Mouse (Mus musculus) adrenal gland, postnatal 10 days (tissue): ENCODE results near the gene Ntn1. TPM values are rescaled to one million over a fixed set of nuclear protein-coding genes. Genes with fewer than 3 reads are reported as not detected.

Source experiments
- DNase-seq: peaks from one replicate; pipeline ENCODE4 v3.0.0; 2021; ENCODE audit warnings: mixed read lengths
- total RNA-seq, 2 experiments: library from RNA; stranded (reverse); gene quantifications; 2 replicates each; pipeline ENCODE4 v1.2.3; 2021

The Ntn1 gene
- total RNA-seq, 2 experiments from 2014 or later = 11.0 TPM

DNA sequence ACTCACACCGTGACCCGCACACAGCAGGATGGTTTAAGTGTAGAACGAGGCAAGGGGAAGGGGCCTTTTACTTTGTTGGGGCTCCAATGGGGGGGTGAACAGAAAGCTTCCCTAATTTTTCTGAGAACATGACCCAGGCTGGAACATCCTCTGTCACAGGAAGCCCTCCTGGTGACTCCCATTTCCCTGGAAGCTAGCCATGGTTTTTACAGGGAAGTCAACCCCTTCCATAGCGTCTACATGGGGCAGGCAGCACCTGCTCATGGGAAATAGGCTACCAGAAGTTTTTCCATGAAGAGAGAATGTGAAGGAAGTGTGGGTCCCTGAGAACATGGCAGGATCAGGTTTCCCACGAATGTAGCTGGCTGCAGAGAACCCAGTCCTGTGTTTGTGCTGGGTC is 136.3 kb downstream of the Ntn1 start:
- no peak for DNase-seq

DNA sequence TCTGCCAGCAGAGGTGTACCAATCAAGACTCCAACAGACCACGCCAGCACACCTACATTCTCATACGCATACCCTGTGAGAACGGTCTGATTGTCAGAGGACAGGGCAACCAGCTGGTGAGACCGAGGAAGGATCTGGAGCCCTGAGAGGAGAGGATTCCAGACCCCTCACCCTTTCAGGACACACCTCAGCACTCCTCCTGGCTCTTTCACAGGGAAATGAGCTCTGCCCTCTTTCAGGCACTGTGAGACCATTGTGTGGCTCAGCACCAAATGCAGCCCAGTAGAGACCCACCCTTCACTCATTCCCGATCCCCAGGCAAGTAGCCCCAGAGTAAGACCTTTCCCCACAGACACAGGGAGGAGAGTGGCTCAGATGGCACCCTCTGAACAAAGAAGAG is 137.5 kb downstream of the Ntn1 start:
- no peak for DNase-seq

DNA sequence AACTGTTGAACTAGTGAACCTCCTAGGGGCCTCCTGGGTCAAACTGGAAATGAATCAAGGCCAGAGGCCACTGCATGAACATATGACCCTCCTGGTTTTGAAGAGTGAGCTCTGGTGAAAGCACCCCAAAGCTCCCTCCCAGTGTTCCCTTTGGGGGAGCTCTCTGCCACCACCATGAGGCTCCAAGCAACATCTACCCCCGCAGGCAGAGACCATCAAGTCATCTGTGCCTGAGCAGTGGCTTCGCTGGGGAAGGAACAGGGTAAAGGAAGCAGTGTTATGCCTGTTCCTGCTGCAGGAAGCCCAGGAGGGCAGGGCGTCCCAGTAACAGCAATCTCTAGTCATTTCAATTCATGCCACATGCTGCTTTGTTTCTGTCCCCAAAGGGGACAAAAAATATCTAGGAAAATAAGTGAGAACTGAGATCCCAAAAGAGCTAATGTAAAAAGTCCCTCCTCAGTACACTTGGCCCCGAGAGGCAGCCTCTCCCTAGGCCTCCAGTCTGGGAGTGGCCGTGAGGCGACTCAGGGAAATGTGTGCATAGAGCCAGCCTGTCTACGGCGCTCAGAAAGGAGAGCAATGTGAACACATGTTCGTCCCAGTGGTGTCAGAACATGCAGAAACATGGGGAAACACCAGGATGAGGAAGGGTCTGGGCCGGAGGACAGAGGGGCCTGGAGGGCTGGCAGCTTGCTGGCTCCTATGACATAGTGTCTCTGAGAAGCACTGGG is 139.3 kb downstream of the Ntn1 start:
- DNase-seq = no peak

DNA sequence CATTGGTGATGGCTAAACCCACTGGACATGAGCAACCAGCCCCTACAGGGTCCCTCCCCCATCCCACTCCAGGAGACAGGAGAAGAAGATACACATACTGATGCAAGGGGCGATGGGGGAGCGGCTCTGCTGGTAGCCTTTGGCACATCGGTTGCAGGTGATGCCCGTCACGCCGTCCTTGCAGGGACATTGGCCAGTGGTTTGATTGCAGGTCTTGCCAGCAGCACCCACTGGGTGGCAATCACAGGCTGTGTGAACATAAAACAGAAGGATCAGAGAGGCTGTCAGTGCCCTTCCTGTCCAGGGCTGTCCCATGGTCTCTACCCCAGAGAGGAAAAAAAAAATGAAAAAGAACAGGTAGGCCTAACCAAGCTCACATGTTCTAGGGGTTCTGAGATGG is 140.2 kb downstream of the Ntn1 start:
- DNase-seq = no peak

DNA sequence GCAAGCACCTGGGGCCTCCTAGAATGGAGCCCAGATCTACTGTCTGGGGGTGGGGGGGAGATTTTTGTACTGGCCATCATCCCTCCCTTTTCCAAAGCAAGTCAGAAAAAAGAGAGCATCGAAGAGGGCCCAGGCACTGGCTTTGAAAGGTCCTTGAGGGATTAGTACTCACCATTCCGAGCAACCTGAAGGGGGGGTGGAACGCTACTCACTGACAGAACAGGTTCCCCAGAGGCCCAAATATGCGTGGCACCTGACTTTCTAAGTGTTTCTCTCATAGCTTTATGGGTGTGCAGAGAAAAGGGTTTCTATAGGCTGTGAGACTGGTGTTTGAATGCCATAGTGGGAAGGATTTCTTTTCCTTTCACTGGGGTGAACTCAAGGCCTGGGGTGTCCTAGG is 142.1 kb downstream of the Ntn1 start:
- no peak for DNase-seq

DNA sequence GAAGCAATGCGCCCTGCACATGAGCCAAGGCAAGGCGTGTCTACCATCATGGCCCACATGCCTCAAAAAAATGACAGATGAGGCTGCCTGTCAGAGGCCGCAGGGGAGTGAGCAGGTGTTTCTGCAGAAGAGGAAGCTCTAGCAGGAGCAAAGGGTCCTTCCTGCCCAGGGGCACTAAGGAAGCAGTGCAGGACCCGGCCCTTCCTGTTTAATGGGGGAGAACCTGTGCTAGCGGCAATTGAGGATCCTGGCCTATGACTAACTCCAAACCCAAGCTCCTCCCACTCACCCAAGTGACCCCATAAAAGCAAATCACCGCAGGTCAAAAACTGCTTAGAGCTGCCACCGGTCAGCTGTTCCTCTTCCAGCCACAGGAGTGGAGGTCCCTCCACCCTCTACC is 147.1 kb downstream of the Ntn1 start:
- DNase-seq = no peak

DNA sequence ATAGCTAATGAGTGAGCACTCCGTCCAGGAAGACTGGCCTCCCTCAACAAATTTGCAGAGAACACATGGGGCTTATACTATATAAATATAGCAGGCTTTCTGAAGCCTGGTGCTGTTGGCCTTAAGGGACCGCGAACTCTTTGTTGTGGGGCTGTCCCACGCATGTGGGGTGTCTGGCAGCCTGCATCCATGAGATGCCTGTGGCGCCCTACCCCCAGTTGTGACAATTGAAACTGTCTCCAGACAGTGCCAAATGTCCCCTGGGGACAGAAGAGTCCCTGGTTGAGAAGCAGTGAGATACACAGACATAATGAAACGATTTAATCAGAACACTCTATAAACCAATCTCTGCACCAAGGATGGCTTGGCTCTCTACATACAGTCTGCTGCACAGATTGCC is 150.5 kb downstream of the Ntn1 start:
- DNase-seq = no peak

DNA sequence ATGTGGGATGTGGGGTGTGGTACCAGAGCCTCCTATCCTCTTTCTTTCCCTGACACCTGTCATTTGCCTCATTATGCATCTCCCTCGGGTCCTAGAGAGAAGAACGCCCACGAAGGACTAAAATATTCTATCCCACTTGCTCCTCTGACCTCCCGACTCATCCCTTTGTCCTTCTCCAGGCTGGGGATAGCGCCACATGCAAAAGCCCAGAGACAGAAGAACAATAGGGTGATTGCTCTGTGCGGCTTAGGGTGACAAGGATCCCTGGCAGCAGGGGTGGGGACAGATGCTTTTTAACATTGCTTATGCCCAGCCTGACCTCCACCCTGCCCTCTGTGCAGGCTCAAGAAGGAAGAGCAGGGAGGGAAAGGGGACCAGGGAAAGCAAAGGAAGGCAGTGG is 152.7 kb downstream of the Ntn1 start:
- no peak for DNase-seq

DNA sequence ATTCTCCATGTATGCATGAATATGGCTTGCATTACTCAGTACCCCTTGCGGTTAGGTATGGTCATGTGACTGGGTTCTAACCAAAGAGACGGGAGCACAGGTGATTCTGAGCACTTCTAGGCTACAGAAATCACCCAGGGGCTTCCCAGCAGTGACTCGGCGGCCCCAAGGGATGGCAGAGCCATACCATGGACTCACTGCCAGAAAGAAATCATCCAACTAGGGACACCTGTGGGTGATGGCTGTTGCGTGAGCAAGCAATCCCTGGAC is 155.7 kb downstream of the Ntn1 start:
- no peak for DNase-seq

DNA sequence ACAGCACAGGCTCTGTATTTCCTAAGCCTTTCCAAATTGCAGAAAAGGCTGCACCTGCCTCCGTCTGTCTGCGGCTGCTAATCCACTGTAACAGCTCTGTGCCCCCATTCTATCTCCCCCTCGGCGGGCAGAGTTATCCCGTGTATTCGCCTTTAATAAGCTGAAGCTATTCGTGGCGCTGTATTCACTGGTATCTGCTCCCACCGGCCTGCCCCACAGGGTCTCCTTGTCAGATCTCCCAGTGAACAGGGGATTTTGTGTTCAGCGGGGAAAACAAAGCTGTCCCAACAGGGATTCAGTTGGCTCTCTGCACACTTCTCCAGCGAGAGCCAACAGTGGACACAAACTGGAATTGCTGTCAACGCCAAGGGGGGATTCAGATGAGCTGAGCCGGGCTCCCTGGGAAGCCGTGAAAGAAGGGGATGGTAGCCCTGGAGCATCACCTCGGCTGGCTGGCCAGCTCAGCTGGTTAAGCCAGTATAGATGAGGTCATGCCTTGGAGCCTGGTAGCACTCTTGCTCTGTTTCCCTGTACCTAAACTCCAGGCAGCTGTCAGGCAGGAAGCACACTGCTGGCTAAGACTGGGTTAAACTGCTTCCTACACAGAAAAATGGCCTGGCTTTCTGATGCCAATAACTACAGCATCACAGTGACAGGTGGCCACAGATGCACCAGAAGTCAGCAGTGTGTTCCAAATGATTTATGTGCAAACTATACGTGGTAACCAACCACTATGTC is 156.2 kb downstream of the Ntn1 start:
- DNase-seq = no peak

DNA sequence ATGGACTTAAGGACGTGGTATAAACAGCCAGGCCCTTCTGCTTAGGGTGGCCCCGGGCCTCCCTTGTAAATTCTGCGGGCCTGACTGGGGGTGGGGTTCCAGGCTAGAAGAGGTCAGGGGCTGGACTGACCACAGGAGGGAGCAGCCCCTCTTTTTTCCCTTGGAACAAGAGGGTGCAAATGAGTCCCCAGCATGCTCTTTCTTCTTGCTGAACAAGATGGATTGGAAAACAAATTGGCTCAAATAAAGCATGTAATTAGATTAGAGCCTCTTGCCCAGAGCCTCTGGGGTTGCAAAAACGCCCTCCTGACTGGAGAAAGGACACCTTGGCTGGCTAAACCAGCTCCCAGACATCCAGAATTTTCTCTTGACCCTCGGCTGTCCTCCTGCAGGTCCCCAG is 160.9 kb downstream of the Ntn1 start:
- no peak for DNase-seq

DNA sequence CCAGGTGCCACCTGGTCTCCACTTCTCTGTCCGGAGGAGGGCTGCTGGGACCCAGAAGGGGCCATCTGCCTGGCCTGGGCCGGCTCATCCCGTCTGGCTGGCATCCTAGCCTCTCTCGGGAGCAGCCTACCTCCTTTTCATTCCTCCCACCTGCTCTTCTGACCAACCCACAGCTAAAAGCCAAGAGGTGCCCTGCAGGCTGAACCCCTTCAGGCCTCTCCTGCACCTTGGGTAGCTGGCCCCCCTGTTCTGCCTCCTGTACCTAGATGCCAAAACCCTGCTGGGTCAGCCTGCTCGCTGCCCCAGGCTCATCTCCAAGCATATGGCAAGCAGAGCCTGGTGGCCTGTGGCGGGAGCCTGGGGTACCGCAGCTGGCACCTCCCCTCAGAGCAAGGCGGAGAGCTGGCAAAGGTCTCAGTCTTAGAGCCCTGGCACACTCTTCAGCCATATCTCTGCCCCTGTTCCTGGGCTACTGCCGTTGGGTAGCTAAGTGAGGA is 167.1 kb downstream of the Ntn1 start:
- no peak for DNase-seq

DNA sequence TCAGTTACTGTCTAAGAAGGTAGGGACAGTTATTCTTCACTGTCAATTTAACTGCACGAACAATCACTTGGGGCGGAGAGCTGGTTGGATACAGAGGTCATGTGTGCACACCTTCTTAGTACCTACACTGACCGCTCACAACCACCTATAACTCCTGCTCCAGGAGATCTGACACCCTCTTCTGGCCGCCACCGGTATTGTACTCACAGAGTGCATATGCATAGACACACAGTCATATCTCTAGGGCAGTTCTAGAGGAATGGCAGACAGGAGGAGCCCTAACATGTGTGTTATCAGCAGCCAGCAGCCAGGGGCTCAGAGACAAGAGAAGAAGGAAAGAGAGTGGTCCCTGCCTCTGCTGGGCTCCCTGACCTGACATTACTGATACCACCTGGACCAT is 169.1 kb downstream of the Ntn1 start:
- DNase-seq = no peak

DNA sequence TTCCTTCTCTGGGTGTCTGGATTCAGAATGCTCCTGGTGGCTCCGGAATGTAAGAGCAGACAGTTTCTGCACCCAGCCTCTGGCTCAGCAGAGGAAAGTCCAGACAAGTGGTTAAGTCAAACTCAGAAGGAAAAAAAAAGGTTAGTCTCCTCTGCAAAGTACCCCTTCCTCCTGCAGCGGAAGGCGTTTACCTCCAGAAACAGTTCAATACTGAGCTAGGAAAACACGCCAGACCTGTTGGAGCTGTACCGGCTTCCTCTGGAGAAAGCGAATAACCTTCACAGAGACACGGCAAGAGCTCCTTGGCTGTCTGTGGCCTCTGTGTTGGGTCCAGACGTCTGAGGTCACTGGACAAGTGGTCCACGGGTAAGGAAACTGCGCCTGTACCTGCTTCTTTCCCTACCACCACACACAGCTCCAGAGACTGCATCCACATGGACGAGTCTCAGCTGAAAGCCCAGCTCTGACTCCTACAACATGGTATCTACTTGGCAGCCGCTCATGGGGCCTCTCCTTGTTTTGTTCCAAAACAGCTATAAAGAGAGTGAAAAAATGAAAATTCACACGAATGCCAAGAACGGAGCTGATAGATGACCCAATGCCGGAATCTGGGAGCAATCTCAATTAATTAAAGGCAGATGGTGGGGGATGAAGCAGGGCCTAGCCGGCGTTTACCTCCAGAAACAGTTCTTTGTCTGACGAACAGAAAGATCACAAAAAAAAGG is 171.5 kb downstream of the Ntn1 start:
- no peak for DNase-seq

DNA sequence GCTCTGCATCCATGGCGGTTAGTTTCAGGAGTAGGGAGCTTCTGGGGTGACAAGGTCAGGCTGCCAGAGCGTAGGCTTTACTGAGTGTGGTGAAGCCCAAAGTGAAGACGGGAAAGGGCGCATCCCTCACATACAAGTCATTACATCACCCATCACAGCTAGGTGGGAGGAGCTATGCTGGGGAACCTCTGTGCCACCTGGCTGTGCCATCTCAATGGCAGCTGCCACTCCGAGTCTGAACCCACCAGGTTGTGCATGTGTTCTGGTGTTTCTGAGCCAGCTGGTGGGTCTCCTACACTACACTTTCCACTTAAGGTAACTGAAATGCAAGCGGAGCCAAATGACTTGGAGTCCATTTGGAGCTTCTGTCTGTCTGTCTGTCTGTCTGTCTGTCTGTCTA is 172.8 kb downstream of the Ntn1 start:
- no peak for DNase-seq

DNA sequence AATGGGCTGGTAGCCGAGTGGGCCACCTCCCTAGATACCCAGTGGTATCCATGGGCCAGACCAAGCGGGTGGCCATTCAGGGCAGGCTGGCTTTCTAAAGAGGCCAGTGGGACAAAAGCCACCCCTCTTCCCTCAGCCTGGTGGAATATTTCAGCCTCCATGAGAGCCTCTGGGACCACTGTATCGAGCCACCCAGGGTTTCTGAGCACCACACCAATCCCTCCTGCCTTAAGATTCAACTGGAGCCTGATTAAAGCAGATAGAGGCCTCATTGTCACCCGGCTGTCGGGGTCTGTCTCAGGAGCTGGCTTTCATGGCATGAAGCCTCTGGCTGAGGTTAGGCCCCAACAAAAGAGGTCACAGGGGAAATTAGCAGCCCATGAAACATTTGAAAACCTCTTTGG is 174.0 kb downstream of the Ntn1 start:
- no peak for DNase-seq

DNA sequence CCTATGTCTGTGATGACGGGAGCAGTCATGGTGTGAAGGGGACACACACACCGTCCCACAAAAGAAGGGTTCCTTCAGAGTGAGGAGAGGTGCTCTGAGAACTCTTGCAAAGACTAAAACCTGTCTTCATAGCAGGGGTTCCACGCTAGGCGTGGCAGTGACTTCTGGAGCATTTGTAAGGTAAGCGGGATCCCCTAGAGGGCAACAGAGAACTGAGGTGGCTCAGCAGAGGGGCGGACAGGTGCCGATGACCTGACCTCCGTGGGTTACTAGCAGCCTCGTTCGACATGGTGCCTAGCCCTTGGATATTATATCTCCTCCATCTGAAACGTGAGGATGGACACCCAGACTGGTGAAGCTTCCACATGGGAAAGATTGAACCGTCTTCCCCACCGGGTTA is 177.5 kb downstream of the Ntn1 start:
- DNase-seq = no peak

DNA sequence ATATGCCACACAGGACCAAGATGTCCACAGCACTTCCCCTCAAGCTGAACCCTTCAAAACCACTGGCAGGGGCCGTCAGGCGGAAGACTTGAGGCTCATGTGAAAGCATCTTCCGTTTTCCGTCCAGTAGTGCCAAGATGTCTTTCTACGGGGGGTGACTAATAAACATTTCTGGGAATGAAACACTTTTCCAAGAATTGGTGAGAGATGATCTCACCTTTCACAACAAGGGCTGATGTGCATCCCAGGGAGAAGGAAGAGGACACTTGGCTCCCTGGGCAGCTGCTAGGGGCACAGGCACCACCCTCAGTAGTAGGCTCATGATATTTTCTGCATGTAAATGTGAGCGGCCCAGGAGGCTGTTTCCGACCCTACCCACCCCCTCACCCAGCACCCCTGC is 178.4 kb downstream of the Ntn1 start:
- DNase-seq = no peak

DNA sequence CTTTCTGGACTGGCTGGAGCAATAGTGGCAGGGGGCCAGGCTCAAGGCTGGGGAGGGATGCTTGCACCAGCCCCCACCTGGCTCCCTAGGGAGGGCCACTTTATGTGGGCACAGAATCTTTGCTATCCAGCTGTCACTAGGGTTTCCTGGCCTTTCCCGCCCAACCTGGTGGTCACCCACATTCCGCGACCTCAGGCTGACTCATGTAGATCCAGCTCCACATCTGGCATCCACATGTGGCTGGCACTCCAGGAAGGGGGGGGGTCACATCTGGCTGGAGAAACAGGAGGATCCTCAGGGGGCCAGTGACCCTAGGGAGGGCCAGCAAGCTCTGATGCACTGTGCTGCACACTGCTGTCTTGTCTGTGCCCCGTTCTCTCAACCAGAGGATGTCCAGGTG is 179.9 kb downstream of the Ntn1 start:
- no peak for DNase-seq

DNA sequence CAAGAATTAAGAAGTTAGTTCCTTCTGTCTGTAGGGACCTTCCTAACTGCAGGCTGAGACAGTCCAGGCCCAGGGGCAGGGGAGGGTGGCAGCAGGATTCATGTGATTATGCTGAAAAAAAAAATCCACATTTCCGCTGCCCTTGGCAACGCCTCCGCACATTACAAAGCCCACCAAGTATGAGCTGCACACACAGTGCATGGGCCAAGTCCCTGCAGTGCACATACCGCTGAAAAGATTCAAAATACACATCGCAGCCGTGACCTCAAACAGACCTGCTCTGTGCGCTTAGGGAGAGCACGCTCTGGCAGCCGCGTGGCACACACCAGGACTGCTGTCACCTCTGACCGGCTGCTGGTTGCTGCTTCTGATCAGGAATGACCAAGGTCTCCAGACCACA is 184.6 kb downstream of the Ntn1 start:
- DNase-seq = no peak

DNA sequence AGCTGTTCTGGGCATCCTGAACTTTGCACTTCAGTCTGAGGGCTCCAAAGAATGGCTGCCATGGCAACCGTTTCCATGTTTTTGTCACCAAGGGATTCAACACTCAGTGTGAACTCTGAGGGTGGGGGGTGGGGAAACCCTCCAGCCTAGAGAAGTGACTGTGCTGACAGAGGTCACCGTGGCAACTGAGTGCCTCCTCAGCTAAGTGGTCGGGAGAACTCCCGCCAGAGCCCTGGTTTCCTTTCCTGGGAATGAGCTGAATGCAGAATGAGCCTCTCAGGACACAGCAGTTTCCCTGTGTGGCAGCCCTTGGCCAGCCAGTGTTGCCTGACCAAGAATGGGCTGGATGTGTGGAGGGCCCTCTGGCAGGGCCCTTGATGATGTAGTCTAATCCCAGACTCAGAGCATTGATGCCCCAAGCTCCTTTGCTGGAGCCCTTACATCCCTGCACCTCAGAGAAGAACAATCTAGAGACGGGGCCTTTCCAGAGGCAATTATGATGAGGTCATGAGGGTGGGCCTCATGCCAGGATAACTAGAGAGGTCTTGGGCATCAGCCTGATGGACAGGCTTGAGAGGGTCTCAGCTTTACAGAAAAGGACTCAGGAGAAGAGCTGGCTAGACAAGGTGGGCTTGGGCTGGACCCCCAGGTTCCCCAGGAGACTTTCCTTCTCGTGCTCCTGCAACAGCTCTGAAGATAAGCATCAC is 185.3 kb downstream of the Ntn1 start:
- DNase-seq = no peak

DNA sequence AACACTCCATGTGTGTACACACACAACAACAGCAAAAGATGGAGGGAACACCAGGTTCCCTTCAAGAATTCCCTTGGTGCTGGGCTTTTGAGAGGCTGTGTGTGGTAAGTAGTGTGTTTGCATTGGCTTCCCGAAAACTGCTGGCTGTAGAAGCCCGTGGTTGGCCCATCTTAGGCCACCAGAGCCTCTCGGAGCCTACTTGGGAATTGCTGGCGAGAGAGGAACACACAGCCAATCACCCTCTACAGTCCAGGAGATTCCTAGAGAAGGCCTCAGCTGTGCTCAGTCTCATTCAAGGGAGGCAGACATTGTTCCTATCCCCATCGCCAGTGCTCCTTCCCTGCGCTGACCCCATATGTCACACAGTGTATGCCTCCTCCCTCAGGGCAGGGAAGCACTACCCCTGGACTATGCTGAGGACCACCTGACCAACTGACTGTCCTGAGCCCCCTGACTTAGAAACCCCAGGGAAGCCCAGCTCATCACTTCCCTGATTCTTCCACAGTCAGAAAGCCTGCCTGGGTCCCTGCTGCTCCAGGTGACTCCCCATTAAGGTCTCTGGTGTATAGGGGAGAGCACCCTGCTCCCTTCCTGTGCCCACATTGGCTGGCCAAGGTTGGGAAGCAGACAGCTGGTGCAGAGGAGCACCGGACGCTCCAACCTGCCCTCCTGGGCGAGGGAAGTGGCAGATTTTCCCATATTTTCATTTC is 186.0 kb downstream of the Ntn1 start:
- DNase-seq = no peak
